Mouse (Mus musculus) left cerebral cortex, adult 9 months (tissue): ENCODE results near the gene Larp1b.

Experiments
- DNase-seq, 2 experiments: peaks; one replicate each; pipeline ENCODE4 v3.0.0; 2022; ENCODE audit warnings: low spot score in 2 of 2

The Larp1b gene

DNA sequence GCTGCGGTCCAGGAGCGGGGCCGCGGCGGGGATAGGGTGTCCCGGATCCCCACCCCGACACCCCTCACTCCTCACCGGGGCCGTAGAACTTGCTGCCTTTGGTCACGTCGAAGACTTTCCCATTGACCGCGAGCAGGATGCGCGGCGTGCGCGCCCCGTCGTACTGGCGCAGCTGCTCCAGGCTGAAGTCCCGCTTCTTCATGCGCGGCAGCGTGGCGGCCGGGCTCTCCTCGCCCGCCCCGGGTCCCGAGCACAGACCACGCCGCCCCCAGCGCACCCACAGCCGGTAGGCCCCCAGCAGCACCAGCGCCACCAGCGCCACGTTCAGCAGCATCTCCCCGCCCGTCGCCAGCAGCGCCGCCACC lies 132.9 kb downstream of the Larp1b start:
- no peak for DNase-seq

DNA sequence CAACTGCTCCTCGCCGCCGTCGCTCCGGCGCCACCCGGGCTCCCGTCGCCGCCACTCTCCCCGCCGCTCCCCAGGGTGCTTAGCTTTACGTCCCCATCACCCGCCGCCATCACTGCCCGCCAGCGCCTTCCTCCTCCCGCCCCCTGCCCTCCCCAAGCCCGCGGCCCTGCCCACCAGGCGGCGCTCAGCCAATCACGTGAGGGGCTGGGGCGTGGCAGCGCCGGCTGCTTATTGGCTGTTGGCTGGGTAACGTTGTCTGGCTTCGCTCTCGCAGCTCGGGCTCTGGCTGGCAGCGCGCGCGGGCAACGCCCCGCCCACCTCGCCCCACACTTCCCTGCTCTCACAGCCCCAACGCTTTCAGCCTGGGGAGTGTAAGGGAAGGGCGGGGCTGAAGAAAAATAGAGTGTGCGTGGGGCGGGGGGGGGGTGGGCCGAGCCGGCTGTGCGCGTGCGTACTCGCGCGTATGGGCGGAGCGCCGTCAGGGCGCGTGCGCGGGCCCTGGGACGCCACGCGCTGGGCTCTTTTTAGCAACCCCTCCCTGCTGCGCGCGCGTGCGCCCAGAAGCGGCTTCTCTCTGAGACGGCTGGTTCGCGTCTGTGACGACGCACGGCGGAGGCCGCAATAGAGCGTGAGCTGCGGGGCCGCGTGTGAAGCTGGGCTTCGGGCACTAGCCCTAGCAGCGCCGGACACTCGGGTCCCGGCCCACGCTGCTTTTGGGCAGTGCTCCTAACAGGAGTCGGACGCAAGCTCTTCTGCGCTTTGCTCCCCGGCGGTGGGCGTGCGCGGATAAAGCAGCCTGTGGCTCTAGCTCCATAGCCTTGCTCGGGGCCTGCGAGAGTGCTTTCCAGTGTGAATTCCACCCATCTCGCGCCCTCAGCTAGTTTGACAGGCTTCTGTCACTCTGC lies 133.5 kb downstream of the Larp1b start, which contains the start of gene Pgrmc2:
Gene Pgrmc2 (minus strand): TSS at position 162 of the 905 bp plus-strand sequence.
- peak; percentile 98 for DNase-seq

DNA sequence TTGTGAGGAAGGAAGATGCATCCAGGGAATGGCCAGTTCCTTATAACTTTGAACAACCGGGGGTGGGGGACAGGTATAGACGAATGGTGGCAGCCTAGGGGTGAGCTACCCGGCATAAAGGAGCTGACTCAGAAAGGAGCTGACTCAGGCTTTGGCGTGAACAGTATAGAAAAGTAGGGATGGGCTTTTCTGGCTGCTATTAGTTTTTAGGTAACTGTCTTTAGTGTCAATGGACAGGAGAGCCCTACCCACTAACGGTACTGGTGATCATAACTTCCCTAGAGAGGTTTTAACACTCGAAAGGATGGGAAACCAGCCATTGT lies 134.1 kb downstream of the Larp1b start:
- no peak for DNase-seq

DNA sequence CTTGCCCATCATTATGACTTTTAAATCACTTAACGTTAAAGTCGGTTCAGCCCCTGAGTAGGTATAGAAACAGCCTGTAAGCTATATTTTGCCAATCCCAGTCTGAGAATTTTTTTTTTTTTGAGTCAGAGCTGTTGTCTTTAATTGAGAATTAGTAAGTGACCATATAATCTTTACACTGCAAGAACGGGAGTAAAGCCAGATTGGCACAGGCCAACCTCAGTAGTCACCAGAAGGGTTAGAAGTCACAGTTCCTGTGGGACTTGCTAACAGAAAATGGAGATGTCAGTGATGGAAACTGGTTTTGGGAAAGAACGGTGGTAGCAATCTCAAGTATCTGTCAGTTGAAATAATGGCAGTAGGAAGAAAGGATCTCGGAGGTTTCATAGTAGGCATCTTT lies 134.8 kb downstream of the Larp1b start:
- no peak for DNase-seq

DNA sequence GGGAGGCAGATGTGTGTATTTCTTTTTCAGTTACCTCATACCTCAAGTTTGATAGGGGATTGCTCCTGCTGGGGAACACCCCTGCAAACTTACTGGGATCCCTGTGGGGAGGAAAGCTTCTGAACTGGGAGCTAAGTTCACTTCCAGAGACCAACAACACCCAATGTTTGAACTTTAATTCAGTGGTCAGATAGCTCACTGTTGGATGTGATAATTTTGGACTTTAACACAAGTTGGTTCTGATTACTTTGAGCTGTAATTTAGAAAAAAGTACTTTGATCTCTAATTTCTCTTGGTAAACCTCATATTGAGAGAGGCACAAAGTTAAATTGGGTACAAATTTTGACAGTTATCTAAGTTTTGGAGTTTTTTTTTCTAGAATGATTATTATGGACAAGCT lies 137.4 kb downstream of the Larp1b start:
- DNase-seq = no peak
